Mouse (Mus musculus): ENCODE data around the gene Fgf18.

Fgf18 gene

GRCm38 (mm10) chr11:33150364-33150763 lies 3.2 kb upstream of the Fgf18 start:
- DNase-seq (ENCODE audit: low spot score in 2 of 2) = no peak

GRCm38 (mm10) chr11:33149453-33149852 lies 2.3 kb upstream of the Fgf18 start:
- DNase-seq (ENCODE audit: low spot score in 2 of 2) = no peak

DNA sequence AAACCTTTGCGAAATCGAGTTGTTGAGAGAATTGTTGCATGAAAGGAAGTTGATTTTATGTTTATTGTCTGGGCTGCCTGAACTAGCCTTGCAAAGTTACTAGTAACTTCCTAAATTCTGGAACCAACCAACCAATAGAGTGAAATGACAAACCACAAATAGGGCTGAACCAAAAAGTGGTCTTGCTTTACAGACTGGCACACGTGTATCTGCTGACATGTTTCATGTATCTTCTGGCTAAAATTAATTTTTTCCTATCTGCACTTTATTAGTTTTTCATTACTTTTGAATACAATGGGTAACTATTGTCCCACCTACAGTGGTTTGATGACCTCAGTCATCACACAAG lies 1.9 kb upstream of the Fgf18 start:
- no peak for DNase-seq (ENCODE audit: low spot score in 2 of 2)

GRCm38 (mm10) chr11:33148338-33149087 lies 1.3 kb upstream of the Fgf18 start:
- peak; percentile 33 to 58 for DNase-seq (ENCODE audit: low spot score in 2 of 2)

- DNase-seq (ENCODE audit: low spot score in 2 of 2) = peak in 1 of 2 experiments; percentile 14
Observed at GRCm38 (mm10) chr11:33147572-33148337, 555 bp upstream of the Fgf18 start.

GRCm38 (mm10) chr11:33146651-33147131 lies 509 bp downstream of the Fgf18 start:
- peak in 1 of 2 experiments; percentile 28 for DNase-seq (ENCODE audit: low spot score in 2 of 2)

DNA sequence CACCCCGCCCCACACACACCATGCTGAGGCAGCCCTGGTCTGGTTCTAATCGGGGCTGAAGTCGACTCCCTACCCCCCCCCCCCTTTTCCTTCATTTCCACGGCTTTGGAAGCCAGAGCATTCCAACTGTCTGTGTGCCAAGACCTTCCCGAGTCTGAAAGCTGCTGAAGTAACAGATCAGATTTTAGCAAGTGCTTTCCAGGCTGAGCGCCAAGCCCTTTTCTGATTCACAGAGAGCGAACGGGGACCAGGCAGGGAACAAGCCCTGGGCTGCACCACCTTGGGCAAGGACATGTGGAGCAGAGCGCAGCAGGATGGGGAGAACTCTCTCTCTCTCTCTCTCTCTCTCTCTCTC lies 1.1 kb downstream of the Fgf18 start:
- DNase-seq (ENCODE audit: low spot score in 2 of 2) = no peak

GRCm38 (mm10) chr11:33145201-33146142 lies 1.7 kb downstream of the Fgf18 start:
- no peak for DNase-seq (ENCODE audit: low spot score in 2 of 2)

DNA sequence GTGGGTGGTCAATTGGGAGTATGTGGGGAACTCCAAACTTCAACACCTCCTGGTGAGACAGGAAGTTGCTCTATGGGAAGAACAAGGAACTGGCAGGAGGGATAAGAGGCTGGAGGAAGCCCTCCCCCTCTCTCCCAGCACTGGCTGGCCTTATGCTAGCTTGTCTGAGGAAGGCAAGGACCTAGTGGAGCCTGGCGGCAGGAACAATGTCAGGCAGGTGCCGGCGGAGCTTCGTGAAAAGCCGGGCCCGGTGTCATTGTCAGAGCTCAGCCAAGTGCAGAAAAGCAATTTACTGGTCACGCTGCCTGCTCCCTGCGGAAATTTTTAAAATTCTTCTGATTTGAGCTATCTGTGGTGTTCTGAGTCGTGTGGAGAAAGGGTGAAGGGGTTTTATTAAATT lies 3.3 kb downstream of the Fgf18 start:
- no peak for DNase-seq (ENCODE audit: low spot score in 2 of 2)

DNA sequence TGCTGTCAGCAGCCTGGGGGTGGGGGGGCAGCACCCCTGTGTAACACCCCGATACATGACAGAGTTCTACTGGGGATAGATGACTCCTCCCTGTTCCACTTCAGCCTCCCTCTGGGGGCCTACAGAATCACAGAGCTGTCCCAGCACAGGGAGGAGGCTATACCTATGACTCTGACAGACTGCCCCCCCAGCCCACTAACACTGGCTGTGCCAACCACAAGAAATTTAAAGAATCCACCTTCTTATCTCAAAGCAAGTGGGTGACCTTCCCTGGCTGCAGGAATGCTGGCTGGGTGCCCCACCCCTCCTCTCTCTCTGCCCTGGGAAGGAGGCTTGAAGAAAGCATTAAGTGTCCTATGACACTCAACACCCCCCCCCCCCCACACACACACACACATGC lies 4.4 kb downstream of the Fgf18 start:
- no peak for DNase-seq (ENCODE audit: low spot score in 2 of 2)

GRCm38 (mm10) chr11:33140111-33140460 lies 7.1 kb downstream of the Fgf18 start:
- no peak for DNase-seq (ENCODE audit: low spot score in 2 of 2)

GRCm38 (mm10) chr11:33139458-33140110 lies 7.6 kb downstream of the Fgf18 start:
- DNase-seq (ENCODE audit: low spot score in 2 of 2) = no peak

GRCm38 (mm10) chr11:33138686-33139085 lies 8.5 kb downstream of the Fgf18 start:
- DNase-seq (ENCODE audit: low spot score in 2 of 2) = no peak

DNA sequence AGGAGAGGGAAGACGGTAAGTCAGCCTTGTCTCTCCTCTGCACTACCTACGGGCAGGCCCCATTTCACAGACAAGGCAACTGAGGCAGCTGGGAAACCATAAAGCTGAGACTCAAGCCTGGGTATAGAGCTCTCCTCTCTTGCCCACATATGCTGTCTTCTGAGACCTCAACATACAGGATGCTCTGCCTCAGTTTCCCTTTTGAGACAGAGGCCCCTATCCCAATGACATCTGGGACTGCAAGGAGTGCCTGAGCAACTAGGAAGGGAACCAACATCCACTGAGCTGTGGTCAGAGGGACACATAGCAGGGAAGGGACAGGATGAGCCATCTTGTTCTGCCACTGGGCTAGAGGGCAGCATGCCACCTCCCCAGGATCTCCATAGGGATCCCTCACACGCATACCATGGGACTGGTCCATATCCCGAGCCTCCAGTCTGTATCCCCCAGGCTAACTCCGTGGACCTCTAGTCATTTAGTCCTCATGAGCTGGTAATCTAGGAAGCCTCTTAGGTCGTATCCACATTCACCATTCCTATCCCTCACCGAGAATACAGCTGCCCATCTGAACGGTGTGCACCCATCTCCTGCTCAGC lies 12.7 kb downstream of the Fgf18 start:
- DNase-seq (ENCODE audit: low spot score in 2 of 2) = no peak

GRCm38 (mm10) chr11:33132619-33133338 lies 14.4 kb downstream of the Fgf18 start:
- DNase-seq (ENCODE audit: low spot score in 2 of 2) = no peak

- DNase-seq (ENCODE audit: low spot score in 2 of 2) = no peak
Observed at GRCm38 (mm10) chr11:33127058-33127457, 20.1 kb downstream of the Fgf18 start.

DNA sequence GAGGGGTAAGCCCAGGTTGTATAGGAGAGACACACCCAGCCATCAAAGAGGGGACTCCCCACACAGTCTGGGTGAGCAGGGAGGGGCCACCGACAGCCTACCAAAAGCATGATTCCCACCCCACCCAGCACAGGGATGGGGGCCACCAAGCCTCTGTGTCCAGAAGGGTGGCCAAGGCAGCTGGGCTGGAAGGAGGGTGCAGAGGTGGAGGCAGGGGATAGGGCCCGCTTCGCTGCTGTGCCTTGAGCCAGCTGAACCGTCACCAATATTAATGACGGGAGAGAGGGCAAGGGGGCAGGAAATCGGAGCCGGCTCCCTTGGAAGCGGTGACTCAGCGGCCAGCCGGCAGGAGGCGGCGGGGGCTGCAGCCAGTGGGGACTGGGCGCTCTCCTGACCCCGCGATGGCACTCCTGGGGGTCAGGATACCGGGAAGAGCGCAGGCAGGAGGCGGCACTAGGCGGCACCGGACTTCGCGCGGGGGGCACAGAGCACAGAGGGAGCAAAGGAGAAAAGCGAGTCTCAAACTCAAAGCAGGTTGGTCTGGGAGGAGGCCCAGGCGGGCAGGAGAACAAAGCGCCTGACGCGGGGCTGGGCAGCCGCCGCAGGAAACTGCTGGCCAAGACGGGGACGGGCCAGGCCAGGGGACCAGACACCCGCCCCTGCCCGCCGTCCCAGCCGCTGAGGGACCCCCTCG lies 24.5 kb downstream of the Fgf18 start:
- no peak for DNase-seq (ENCODE audit: low spot score in 2 of 2)

GRCm38 (mm10) chr11:33119556-33119955 lies 27.6 kb downstream of the Fgf18 start:
- DNase-seq (ENCODE audit: low spot score in 2 of 2) = no peak

- DNase-seq (ENCODE audit: low spot score in 2 of 2) = no peak
Observed at GRCm38 (mm10) chr11:33119116-33119515, 28.1 kb downstream of the Fgf18 start.

DNA sequence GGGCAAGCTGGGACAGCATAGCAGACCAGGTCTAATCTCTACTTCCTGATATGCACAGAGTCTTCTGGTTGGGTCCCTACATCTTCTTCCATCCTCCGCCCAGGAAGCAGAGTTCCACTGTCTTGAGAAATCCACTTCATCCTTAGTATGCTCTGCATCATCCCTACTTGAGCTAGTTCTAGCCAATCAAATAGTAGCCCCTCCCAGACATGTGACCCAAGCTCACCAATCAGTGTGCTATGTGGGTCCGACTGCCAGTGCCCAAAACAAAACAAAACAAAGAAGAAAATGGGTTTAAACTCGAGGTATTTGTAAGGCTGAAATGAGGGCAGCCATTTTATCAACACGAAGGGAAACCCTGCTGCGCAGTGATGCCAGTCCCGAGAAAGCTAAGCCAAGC lies 28.7 kb downstream of the Fgf18 start:
- no peak for DNase-seq (ENCODE audit: low spot score in 2 of 2)

Data from thymus, postnatal 10 days (tissue).